Mouse (Mus musculus) forebrain, postnatal 0 days (tissue): ENCODE results near the gene Lpcat3. TPM values are rescaled to one million over a fixed set of nuclear protein-coding genes. Genes with fewer than 3 reads are reported as not detected.
"Not testable (repeated sequence)": the region's sequence is repeated elsewhere in the genome, so short reads cannot be mapped to it uniquely, and the experiment has no call there.

Experiments used
- ATAC-seq: fragments of 200-750 bp; cut with Nextera tagmentation; 2 replicates; pipeline ENCODE4 v1.8.0; 2017; ENCODE audit warnings: mild to moderate bottlenecking, moderate library complexity
- DNase-seq: peaks from one replicate; pipeline ENCODE4 v3.0.0-alpha.2; 2015
- H3K27ac ChIP-seq: fragments of 300-500 bp; sonication (generic); 2 replicates; pipeline ENCODE4 v1.5.1; 2014; ENCODE audit warnings: low read depth, mild to moderate bottlenecking, antibody characterized with exemption, low read length, moderate library complexity, mixed read lengths
- H3K27me3 ChIP-seq: fragments of 300-500 bp; sonication (generic); 2 replicates; pipeline ENCODE4 v1.6.1; 2014; ENCODE audit warnings: mild to moderate bottlenecking, low read length, mixed read lengths; ENCODE audit not compliant: insufficient read depth
- H3K36me3 ChIP-seq: fragments of 300-500 bp; sonication (generic); 2 replicates; pipeline ENCODE4 v1.6.1; 2014; ENCODE audit warnings: mild to moderate bottlenecking, moderate library complexity; ENCODE audit not compliant: insufficient read depth
- H3K4me1 ChIP-seq: fragments of 300-500 bp; sonication (generic); 2 replicates; pipeline ENCODE4 v1.6.1; 2014; ENCODE audit warnings: antibody characterized with exemption; ENCODE audit not compliant: insufficient read depth
- H3K4me2 ChIP-seq: fragments of 300-500 bp; sonication (generic); 2 replicates; pipeline ENCODE4 v1.6.1; 2014; ENCODE audit warnings: low read depth, mild to moderate bottlenecking, moderate library complexity
- H3K4me3 ChIP-seq: fragments of 300-500 bp; sonication (generic); 2 replicates; pipeline ENCODE4 v1.5.1; 2014; ENCODE audit warnings: low read depth, low read length, mixed read lengths
- H3K9ac ChIP-seq: fragments of 300-500 bp; sonication (generic); 2 replicates; pipeline ENCODE4 v1.6.1; 2014; ENCODE audit warnings: mild to moderate bottlenecking
- H3K9me3 ChIP-seq: fragments of 300-500 bp; sonication (generic); 2 replicates; pipeline ENCODE4 v1.6.1; 2016; ENCODE audit warnings: low read length
- CTCF ChIP-seq: sonication (generic); IDR thresholded peaks from 2 replicates; pipeline ENCODE4 v1.5.1; 2016; ENCODE audit warnings: antibody characterized with exemption, control low read depth, low read depth
- WGBS: fragments of 180-500 bp; shearing (Covaris S2); extraction: QIAGEN DNeasy Blood & Tissue Kit; methylation state at CpG from one replicate; pipeline ENCODE4 v1.1.7; 2014; 5-methylcytosine and 5-hydroxymethylcytosine counted together
- polyA plus RNA-seq: library from polyadenylated mRNA; unstranded; fragments of >200 nt; fragmentation: Nextera tagmentation; extraction: Ambion mirVana; gene quantifications from 2 replicates; pipeline ENCODE4 v1.2.1, GENCODE M21; 2015
- total RNA-seq: library from RNA; depleted of rRNA; stranded (reverse); fragments of >200 nt; gene quantifications from 2 replicates; pipeline ENCODE4 v1.2.3, GENCODE M21; 2014; rRNA removed

Gene Lpcat3
- total RNA-seq = 27.6 and 35.6 TPM in 2 replicates
- polyA plus RNA-seq = 34.3 and 41.3 TPM in 2 replicates

DNA sequence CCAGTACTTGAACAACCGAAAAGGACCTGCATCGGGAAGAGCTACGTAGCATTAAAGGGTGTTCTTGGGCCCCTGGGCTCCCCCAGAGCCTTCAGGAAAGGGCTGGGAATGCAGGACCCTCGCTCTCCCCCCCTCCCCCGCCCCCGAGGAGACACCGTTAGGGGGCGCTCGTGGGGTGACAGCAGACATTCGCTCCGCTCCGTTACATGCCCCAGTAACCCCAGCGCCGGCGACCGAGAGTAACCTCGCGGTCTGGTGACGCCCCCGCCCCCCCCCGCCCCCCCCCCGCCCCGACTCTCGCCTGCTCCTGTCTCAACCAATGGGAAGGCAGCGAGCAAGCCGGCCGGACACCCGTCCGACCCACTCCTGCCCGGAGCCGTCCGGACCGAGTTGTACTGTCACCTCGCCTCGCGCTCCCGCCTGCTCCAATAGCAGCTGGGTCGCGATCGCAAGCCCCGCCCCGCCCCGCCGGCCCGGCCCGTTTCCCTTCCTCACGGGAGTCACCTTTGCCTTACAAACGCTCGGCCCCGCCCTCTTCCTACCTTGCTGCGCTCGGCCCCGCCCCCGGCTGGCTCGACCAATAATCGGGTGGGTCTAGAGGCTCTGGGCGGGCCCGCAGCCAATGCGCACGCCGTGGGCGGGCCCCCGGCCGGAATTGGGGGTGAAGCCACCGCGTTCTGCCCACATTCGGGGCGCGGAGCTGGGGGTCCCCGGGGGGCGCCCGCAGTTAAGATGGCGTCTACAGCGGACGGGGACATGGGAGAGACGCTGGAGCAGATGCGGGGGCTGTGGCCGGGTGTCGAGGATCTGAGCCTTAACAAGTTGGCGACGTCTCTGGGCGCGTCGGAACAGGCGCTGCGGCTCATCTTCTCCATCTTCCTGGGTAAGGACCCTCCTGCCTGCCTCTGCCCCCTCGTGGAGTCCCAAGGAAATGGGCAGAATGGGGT, at the start of gene Lpcat3:
Gene Lpcat3, plus strand, starts transcription at position 551 of the 947 bp plus-strand sequence.
- no peaks in the 10 kb centered on the region for H3K36me3 ChIP-seq
- DNase-seq = peak; percentile 98
- H3K9ac ChIP-seq = peak within 1 kb of the TSS; percentile 47
- H3K4me1 ChIP-seq = 0 out of 2 replicates have a peak, but pooled peaks cover 4% of the 10 kb centered on the region
- no peaks in the 10 kb centered on the region for H3K9me3 ChIP-seq
- peak within 1 kb of the TSS; percentile 62 for H3K27ac ChIP-seq
- no peaks in the 10 kb centered on the region for H3K27me3 ChIP-seq
- peak within 1 kb of the TSS; percentile 48 for H3K4me3 ChIP-seq
- WGBS = under 1% methylated on average over 76 of the region's 87 CpGs
- TF ChIP-seq CTCF = peak; percentile 78
- H3K4me2 ChIP-seq = peak within 1 kb of the TSS; percentile 64
- ATAC-seq = peak; percentile 95

DNA sequence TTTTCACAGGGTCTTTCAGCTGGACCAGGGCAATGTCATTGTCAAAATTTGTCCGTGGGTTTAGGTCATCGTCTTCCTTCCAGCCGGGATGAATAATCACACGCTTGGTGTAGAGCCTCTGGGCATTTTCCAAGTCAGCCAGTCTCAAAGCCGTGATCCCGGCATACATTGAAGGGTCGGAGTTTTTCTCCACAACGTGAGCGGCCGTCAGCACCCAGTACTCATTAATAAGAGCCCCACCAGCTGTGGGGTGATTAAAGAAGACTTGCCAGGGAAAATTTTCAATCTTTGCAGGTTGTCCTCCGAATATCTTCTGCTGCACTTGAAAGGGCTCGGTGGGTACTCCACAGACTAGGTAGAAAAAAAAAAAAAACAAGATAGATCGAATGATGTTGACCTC, 37.2 kb upstream of the Lpcat3 start:
- 91% methylated on average over 13 of the region's 13 CpGs for WGBS
- Histone ChIP-seq H3K9ac (no peak overlapping the region), H3K9me3 (no peaks in the 10 kb centered on the region), H3K27me3 (no peaks in the 10 kb centered on the region), H3K27ac (no peak overlapping the region), H3K4me2 (no peak overlapping the region), H3K4me1 (no peaks in the 10 kb centered on the region), H3K36me3 (no peaks in the 10 kb centered on the region), H3K4me3 (no peak overlapping the region)
- no peak for TF ChIP-seq CTCF
- DNase-seq (no peak), ATAC-seq (no peak)

DNA sequence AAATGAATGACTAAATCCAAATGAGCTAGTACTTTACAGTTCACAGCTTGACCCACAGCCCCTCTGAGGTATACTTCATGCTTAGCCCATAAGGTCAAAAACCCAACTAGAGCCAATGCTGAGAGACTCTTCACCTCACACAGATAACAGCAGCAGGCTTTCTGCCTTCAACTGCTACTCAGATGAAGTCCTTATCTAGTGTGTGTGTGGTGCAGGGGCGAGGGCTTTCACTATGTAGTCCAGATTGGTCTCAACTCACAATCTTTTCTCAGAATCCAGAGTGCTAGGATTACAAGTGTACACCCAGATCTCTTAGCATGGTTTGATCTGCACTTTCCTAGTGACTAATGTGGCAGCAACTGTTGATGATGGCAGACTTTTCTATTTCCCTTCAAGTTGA, 36.6 kb upstream of the Lpcat3 start:
- not testable (repeated sequence) for H3K4me2 ChIP-seq, DNase-seq, H3K9ac ChIP-seq, H3K4me1 ChIP-seq, H3K36me3 ChIP-seq, ATAC-seq, H3K27me3 ChIP-seq, H3K4me3 ChIP-seq, H3K27ac ChIP-seq, H3K9me3 ChIP-seq
- 47% methylated on average over 1 of the region's 1 CpGs for WGBS

DNA sequence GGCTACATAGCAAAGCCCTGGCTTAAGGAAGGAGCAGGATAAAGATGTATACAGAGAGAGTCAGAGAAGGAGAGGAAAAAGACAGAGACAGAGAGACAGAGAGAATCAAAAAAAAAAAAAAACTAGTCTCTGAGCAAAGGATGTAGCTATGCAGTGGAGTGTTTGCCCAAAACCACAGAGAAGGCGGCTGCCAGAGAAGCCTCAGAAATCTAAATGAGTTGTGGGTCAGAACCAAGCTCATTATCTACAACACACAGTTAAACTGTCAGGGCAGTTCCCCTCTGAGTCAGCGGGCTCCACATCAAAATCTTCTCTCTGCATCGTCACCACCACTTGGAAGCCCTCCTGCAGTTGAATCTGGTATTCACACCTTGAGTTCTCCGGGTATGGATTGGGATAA, 32.1 kb upstream of the Lpcat3 start:
- Histone ChIP-seq H3K4me2 (no peak overlapping the region), H3K36me3 (no peaks in the 10 kb centered on the region), H3K9ac (no peak overlapping the region), H3K27ac (no peak overlapping the region), H3K27me3 (no peaks in the 10 kb centered on the region), H3K4me1 (no peaks in the 10 kb centered on the region), H3K4me3 (no peak overlapping the region), H3K9me3 (no peaks in the 10 kb centered on the region)
- no peak for ATAC-seq
- TF ChIP-seq CTCF = no peak
- DNase-seq = no peak
- WGBS = 85% methylated on average over 4 of the region's 4 CpGs

DNA sequence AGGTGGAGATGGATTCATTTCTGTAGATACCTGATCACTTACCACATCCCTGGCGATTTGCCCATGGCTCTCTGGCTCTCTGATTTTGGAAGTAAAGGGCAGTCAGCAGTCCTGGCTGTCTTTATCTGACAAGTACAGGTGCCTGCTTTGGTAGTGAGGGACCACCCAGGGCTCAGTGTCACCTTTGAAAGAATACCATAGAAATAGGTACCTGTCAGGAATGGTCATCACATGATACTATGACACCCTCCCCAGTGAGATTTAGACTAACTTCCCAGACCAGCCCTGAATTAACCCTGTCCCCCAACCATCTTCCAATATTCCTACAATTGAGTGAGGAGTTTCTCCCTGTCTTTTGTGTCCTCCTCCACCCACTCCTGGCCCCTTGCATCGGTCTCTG, 26.8 kb upstream of the Lpcat3 start, which contains the start of gene C1s2:
Gene C1s2, minus strand, starts transcription at position 101 of the 400 bp plus-strand sequence.
- not testable (repeated sequence) for H3K4me1 ChIP-seq, H3K9me3 ChIP-seq, H3K4me2 ChIP-seq, H3K27me3 ChIP-seq, DNase-seq, H3K4me3 ChIP-seq, H3K27ac ChIP-seq, H3K9ac ChIP-seq, H3K36me3 ChIP-seq, ATAC-seq
- WGBS = 77% methylated on average over 2 of the region's 2 CpGs

DNA sequence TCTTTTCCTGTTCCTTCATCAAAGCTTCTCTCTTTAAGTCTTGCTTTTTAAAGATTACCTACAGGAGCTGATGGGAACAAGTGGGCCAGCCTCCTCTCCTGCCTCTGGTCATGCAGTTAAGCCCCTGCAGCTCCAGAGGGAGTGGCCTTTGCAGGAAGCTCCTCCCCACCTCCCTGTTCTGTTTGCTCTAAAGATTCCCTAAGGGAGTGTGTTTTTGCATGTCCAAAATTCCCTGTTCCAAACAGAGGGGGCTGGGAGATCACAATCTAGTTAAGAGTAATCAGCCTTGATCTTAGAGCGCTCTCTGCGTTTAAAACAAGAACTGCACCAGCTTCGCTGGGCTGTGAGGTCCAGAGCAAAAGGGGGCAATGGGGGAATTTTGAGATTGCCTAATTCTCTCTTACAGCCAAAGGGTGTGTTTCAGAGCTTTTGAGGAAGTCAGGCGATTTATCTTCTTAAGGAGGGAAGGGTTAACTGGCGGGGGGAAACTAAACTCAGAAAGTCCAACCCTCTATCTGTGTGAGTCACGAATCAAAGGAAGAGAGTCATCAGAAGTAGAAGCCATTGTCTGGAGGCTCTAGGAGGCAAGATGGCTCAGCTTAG, 25.9 kb upstream of the Lpcat3 start:
- H3K36me3 ChIP-seq, DNase-seq, H3K27me3 ChIP-seq, H3K9ac ChIP-seq, H3K4me3 ChIP-seq, H3K4me1 ChIP-seq, H3K4me2 ChIP-seq, H3K27ac ChIP-seq, H3K9me3 ChIP-seq, ATAC-seq: not testable (repeated sequence)
- WGBS = 39% methylated on average over 6 of the region's 6 CpGs

DNA sequence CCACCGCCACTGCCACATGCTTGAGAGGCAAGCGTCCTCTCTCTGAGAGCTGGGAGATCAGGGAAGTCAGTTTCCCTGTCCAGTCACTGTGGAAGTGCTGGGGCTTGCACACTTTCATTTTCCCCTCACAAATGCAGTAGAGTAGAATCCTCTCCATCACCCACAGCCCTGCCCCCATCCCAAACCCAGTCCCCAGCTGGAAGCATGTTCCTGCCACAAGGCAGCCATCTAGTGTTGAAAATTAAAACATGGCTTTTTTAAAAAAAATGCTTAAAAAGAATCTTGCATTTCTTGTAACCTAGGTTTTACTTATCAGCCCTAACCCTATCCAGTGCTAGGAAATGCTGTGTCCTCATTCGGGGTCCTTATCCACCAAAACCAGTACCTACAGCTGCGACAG, 22.8 kb upstream of the Lpcat3 start:
- ATAC-seq = no peak
- H3K9ac ChIP-seq = no peak overlapping the region
- TF ChIP-seq CTCF = peak; percentile 41
- WGBS = 89% methylated on average over 3 of the region's 4 CpGs
- DNase-seq = peak; percentile 24
- H3K27me3 ChIP-seq = no peaks in the 10 kb centered on the region
- H3K27ac ChIP-seq = no peak overlapping the region
- H3K36me3 ChIP-seq = no peaks in the 10 kb centered on the region
- H3K9me3 ChIP-seq = no peaks in the 10 kb centered on the region
- no peak overlapping the region for H3K4me2 ChIP-seq
- no peaks in the 10 kb centered on the region for H3K4me1 ChIP-seq
- no peak overlapping the region for H3K4me3 ChIP-seq
